Mouse (Mus musculus) small intestine, adult 2 months (tissue): Measurements from ENCODE around the gene Asic2. TPM values are rescaled to one million over a fixed set of nuclear protein-coding genes. Genes with fewer than 3 reads are reported as not detected.

Source experiments
- H3K27ac ChIP-seq: fragments of 200-500 bp; 2 replicates; pipeline ENCODE4 v1.5.1; 2012; ENCODE audit warnings: low read depth, low read length, control low read depth, inconsistent platforms; ENCODE audit not compliant: insufficient read depth
- H3K27me3 ChIP-seq: fragments of 200-500 bp; 2 replicates; pipeline ENCODE4 v1.6.1; 2012; ENCODE audit warnings: mild to moderate bottlenecking, moderate library complexity, low read length, inconsistent platforms; ENCODE audit not compliant: control insufficient read depth, insufficient read depth
- H3K36me3 ChIP-seq: fragments of 200-500 bp; 2 replicates; pipeline ENCODE4 v1.6.1; 2012; ENCODE audit warnings: mild to moderate bottlenecking, low read length, control low read depth, inconsistent platforms; ENCODE audit not compliant: control insufficient read depth, insufficient read depth
- H3K4me1 ChIP-seq: fragments of 200-500 bp; 2 replicates; pipeline ENCODE4 v1.6.1; 2012; ENCODE audit warnings: low read length, inconsistent platforms, mixed read lengths; ENCODE audit not compliant: control insufficient read depth, insufficient read depth, insufficient read length
- H3K4me3 ChIP-seq: fragments of 200-500 bp; 2 replicates; pipeline ENCODE4 v1.5.1; 2012; ENCODE audit warnings: low read depth, mild to moderate bottlenecking, control low read depth, inconsistent platforms, low read length, moderate library complexity
- CTCF ChIP-seq: fragments of 200-500 bp; IDR thresholded peaks from 2 replicates; pipeline ENCODE4 v1.5.1; 2012; ENCODE audit warnings: low read depth, mild to moderate bottlenecking, control low read depth, inconsistent platforms, low read length, moderate library complexity, mixed read lengths; ENCODE audit not compliant: insufficient replicate concordance, insufficient read length; ENCODE audit errors: extremely low read depth
- POLR2A ChIP-seq: fragments of 200-500 bp; IDR thresholded peaks from 2 replicates; pipeline ENCODE4 v1.6.1; 2012; ENCODE audit warnings: low read depth, mild to moderate bottlenecking, control low read depth, inconsistent platforms, low read length, moderate library complexity
- WGBS: fragments of 180-500 bp; shearing (Covaris S2); methylation state at CpG from one replicate; pipeline ENCODE4 v1.1.7; 2018; 5-methylcytosine and 5-hydroxymethylcytosine counted together
- polyA plus RNA-seq: library from polyadenylated mRNA; depleted of rRNA; stranded (reverse); fragments of >200 nt; gene quantifications from 2 replicates; pipeline ENCODE4 v1.2.3, GENCODE M21; 2012

The Asic2 gene
- polyA plus RNA-seq, 1 experiment: 1.4 TPM

DNA sequence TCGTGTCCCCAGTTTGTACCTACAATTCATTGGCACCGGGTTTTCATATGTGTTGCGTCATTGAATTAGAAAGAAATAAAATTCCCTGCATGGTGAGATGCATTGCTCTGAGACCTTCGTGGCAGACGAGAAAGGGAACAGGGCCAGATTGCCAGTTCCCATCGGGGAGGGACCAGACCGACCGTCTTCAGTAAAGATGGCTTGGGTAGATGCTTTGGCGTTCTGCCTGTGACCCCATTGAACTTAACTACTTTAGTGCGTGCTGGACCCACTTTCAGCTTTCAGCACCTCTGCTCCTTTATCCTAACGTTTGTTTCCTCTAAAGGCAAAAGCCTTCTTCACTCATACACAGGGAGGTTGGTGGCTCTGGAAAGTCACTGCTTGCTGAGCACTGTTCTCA is 902.9 kb downstream of the Asic2 start:
- Histone ChIP-seq H3K4me3 (no peak overlapping the region), H3K27ac (no peak overlapping the region)
- WGBS: 83% methylated on average over 11 of the region's 11 CpGs

DNA sequence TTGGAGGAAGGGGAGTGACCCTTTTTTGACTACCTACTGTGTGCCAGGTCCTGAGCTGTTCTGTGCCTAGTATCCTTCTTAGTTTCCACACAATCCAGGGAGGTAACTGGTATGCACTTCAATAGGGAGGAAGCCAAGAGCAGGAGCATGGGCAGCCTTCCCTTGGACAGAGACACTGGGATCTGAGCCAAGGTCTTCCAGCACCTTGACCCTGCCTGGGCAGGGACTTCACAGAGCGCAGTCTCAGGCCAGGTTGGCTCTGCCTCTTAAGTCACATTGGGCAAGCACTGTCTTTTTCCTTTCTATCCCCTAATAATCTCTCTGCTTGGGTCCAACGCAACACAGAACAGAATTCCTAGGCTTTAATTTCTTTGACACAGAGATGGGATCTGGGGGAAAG is 904.3 kb downstream of the Asic2 start:
- Histone ChIP-seq H3K4me1 (no peaks in the 10 kb centered on the region), H3K27ac (no peak overlapping the region), H3K36me3 (no peaks in the 10 kb centered on the region), H3K27me3 (no peaks in the 10 kb centered on the region), H3K4me3 (no peak overlapping the region)
- no peak for TF ChIP-seq CTCF
- TF ChIP-seq POLR2A: no peak
- 80% methylated on average over 2 of the region's 2 CpGs for WGBS

More for the DNA sequence above, 902.9 kb downstream of the Asic2 start:
- no peaks in the 10 kb centered on the region for H3K4me1 ChIP-seq
- H3K27me3 ChIP-seq: no peaks in the 10 kb centered on the region
- TF ChIP-seq CTCF (no peak), POLR2A (no peak)
- no peaks in the 10 kb centered on the region for H3K36me3 ChIP-seq

DNA sequence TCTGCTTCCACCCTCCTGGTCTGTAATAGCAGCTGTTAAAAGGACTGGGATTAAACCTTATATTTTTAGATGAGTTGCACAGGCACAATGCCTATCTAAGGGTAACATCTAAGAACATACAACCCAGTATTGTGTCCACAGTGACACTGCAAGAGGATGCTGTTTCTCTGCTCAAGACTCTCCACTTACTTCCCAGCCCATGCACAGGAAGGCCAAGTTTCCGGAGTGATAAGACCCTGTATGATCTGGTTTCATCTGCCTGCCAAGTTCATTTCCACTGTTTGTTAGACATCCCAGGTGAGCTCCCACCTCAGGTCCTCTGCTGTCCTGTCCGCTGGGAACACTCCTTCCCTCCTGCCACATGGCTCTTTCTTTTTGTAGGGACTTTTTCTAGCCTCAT is 908.2 kb downstream of the Asic2 start:
- H3K36me3 ChIP-seq: no peaks in the 10 kb centered on the region
- WGBS: 87% methylated on average over 2 of the region's 2 CpGs
- H3K4me3 ChIP-seq: no peak overlapping the region
- TF ChIP-seq CTCF: no peak
- no peak for TF ChIP-seq POLR2A
- H3K27ac ChIP-seq: no peak overlapping the region
- no peaks in the 10 kb centered on the region for H3K4me1 ChIP-seq
- no peaks in the 10 kb centered on the region for H3K27me3 ChIP-seq

DNA sequence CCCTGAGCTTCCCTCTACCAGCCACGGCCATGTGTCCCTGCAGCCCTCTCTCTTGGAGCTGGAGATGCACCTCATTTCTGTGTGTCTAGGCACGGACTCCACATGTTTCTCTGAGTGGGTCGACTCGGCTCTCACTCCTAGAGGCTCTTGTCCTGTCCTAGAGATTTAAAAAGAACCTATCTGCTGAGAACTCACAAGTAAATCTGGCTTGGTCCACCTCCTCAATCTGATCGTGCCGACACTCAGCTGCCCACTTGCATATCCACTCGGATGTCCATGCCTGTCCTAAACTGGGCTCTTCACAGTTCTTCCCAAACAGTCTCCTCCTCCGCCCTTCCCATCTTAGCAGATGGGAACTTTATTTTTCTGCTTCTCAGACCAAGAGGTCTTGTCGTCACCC is 908.7 kb downstream of the Asic2 start:
- no peaks in the 10 kb centered on the region for H3K4me1 ChIP-seq
- H3K27ac ChIP-seq: no peak overlapping the region
- 81% methylated on average over 9 of the region's 9 CpGs for WGBS
- H3K4me3 ChIP-seq: no peak overlapping the region
- H3K36me3 ChIP-seq: no peaks in the 10 kb centered on the region
- no peaks in the 10 kb centered on the region for H3K27me3 ChIP-seq
- no peak for TF ChIP-seq POLR2A
- TF ChIP-seq CTCF: no peak

DNA sequence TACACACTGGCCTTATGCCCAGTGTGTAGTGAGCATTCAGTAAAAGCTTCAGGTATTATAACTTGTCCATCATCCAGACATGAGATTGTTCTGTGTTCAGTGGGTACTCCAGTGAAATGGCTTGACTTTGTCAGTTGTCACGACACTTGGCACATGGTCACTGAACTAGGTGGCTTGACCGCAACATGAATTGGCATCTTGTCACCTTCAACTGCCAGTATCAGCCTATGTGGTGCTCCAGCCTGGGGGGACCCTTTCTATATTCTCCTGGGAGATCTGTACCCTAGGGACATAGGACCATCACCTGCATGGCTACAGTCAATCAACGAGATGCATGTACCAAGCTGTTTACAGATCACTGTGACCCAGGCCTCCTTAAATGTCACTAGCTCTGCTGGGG is 910.8 kb downstream of the Asic2 start:
- Histone ChIP-seq H3K27me3 (no peaks in the 10 kb centered on the region), H3K4me3 (no peak overlapping the region), H3K27ac (no peak overlapping the region), H3K4me1 (no peaks in the 10 kb centered on the region), H3K36me3 (no peaks in the 10 kb centered on the region)
- no peak for TF ChIP-seq POLR2A
- no peak for TF ChIP-seq CTCF
- 86% methylated on average over 3 of the region's 3 CpGs for WGBS

DNA sequence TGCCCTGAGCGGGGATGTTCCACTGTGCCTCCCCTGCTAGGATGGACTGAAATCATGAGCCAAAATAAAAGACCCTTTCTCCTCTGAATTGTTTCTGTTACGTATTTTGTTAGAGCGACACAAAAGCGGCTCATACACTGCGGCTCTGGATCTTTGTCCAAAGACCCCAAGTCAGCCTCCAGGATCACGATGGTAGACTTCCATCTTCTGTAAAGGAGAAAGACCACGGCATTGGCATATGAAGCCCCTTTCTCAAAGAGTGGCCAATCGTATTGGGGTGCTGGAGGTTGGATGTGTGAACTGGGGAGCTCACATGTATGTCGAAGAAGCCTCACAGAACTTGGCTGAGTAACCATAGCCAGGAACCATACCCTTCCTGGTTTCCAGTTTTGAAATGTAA is 911.5 kb downstream of the Asic2 start:
- H3K27me3 ChIP-seq: no peaks in the 10 kb centered on the region
- no peaks in the 10 kb centered on the region for H3K36me3 ChIP-seq
- H3K27ac ChIP-seq: no peak overlapping the region
- WGBS: 92% methylated on average over 9 of the region's 9 CpGs
- H3K4me1 ChIP-seq: no peaks in the 10 kb centered on the region
- no peak overlapping the region for H3K4me3 ChIP-seq
- TF ChIP-seq POLR2A (no peak), CTCF (no peak)

DNA sequence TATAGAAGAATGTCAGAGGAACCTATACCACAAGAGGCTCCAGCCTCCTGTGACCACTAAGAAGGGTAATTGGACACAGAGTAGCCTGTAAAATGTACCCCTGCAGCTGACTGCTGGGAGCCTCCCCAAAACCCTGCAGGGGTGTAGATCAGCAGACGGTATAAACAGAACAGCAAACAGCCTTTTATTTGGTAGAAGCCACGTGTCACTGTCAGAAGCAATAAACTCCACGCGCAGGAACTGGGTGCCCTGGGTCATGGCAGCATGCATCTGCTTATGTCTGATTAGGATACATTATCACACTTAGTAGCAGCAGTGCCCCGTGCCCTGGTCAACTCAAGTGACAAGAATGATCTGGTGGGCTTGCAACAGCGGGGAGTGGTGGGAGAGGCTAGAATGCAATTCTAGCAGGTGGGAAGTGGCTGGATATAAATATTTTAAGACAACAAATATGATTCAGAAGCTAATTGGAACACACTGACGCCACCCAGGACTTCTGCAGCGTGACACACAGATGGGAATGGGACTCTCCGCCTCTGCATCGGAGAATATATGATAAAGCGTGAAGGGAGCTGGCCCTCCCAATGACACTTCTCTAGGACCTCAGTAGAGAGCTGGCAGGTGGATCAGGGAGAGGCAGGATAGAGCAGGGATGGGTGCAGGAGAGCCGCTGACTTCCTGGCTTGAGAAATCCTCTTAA is 912.7 kb downstream of the Asic2 start:
- no peaks in the 10 kb centered on the region for H3K36me3 ChIP-seq
- TF ChIP-seq CTCF (no peak), POLR2A (no peak)
- H3K27ac ChIP-seq: no peak overlapping the region
- H3K27me3 ChIP-seq: no peaks in the 10 kb centered on the region
- no peak overlapping the region for H3K4me3 ChIP-seq
- 63% methylated on average over 12 of the region's 12 CpGs for WGBS
- H3K4me1 ChIP-seq: no peaks in the 10 kb centered on the region

DNA sequence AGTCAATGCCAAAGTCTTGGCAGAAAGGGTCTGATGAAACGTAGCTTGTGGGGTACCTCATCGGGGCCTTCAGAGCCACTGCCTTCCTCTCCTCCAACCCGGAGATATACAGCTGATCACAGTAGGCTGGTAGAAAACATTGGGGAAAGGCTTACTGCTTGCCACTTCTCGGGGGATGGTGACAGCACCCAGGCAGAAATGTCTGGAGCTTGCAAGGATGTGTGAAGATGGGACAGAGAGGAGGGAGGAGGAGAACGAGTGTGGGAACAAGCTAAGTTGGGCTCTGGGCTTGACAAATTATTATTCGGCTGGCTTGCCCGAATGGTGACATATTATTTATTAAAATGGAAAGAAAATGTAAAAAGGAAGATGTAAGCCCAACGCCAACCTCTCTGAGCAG is 914.4 kb downstream of the Asic2 start:
- 83% methylated on average over 8 of the region's 8 CpGs for WGBS

More for the DNA sequence above, 914.4 kb downstream of the Asic2 start:
- no peak for TF ChIP-seq CTCF
- no peak for TF ChIP-seq POLR2A
- Histone ChIP-seq H3K27me3 (no peaks in the 10 kb centered on the region), H3K4me1 (no peaks in the 10 kb centered on the region), H3K4me3 (no peak overlapping the region), H3K27ac (no peak overlapping the region), H3K36me3 (no peaks in the 10 kb centered on the region)
